Mouse (Mus musculus) hindbrain, postnatal 0 days (tissue): ENCODE results near the gene Sgtb. TPM values are rescaled to one million over a fixed set of nuclear protein-coding genes. Genes with fewer than 3 reads are reported as not detected.

Experiments used
- ATAC-seq: fragments of 200-750 bp; cut with Nextera tagmentation; 2 replicates; pipeline ENCODE4 v1.8.0; 2017; ENCODE audit warnings: mild to moderate bottlenecking, moderate TSS enrichment, moderate library complexity
- DNase-seq: peaks from one replicate; pipeline ENCODE4 v3.0.0-alpha.2; 2015; ENCODE audit warnings: low spot score
- H3K27ac ChIP-seq: fragments of 300-500 bp; sonication (generic); 2 replicates; pipeline ENCODE4 v1.5.1; 2014; ENCODE audit warnings: mild to moderate bottlenecking
- H3K27me3 ChIP-seq: fragments of 300-500 bp; sonication (generic); 2 replicates; pipeline ENCODE4 v1.6.1; 2014; ENCODE audit warnings: low read length, mixed read lengths; ENCODE audit not compliant: insufficient read depth
- H3K36me3 ChIP-seq: fragments of 300-500 bp; sonication (generic); 2 replicates; pipeline ENCODE4 v1.6.1; 2014; ENCODE audit warnings: low read length, mixed read lengths; ENCODE audit not compliant: insufficient read depth
- H3K4me1 ChIP-seq: fragments of 300-500 bp; sonication (generic); 2 replicates; pipeline ENCODE4 v1.6.1; 2014; ENCODE audit warnings: antibody characterized with exemption, low read length, mixed read lengths; ENCODE audit not compliant: insufficient read depth
- H3K4me2 ChIP-seq: fragments of 300-500 bp; sonication (generic); 2 replicates; pipeline ENCODE4 v1.6.1; 2014; ENCODE audit warnings: low read depth, mild to moderate bottlenecking, low read length, moderate library complexity, mixed read lengths
- H3K4me3 ChIP-seq: fragments of 300-500 bp; sonication (generic); 2 replicates; pipeline ENCODE4 v1.5.1; 2014; ENCODE audit warnings: low read length
- H3K9ac ChIP-seq: fragments of 300-500 bp; sonication (generic); replicated peaks from 2 replicates; pipeline ENCODE4 v1.6.1; 2014; ENCODE audit warnings: mild to moderate bottlenecking, low read length, moderate library complexity, mixed read lengths
- H3K9me3 ChIP-seq: fragments of 300-500 bp; sonication (generic); 2 replicates; pipeline ENCODE4 v1.6.1; 2016; ENCODE audit warnings: low read length, mixed read lengths
- CTCF ChIP-seq: IDR thresholded peaks from 2 replicates; pipeline ENCODE4 v1.5.1; 2016; ENCODE audit warnings: antibody characterized with exemption, control low read depth, low read depth
- WGBS: fragments of 180-500 bp; shearing (Covaris S2); extraction: QIAGEN DNeasy Blood & Tissue Kit; methylation state at CpG from one replicate; pipeline ENCODE4 v1.1.7; 2014; 5-methylcytosine and 5-hydroxymethylcytosine counted together
- polyA plus RNA-seq: library from polyadenylated mRNA; unstranded; fragments of >200 nt; fragmentation: Nextera tagmentation; extraction: Ambion mirVana; gene quantifications from 2 replicates; pipeline ENCODE4 v1.2.1, GENCODE M21; 2015
- total RNA-seq: library from RNA; depleted of rRNA; stranded (reverse); fragments of >200 nt; gene quantifications from 2 replicates; pipeline ENCODE4 v1.2.3, GENCODE M21; 2014

Sgtb gene
- total and polyA plus RNA-seq, 2 experiments from 2014 or later = 24.3 to 26.8 TPM

- no peak overlapping the region for H3K4me2 ChIP-seq
- H3K27me3 ChIP-seq = no peaks in the 10 kb centered on the region
- ATAC-seq = no peak
- DNase-seq = no peak
- H3K9ac ChIP-seq = no peak overlapping the region
- no peaks in the 10 kb centered on the region for H3K36me3 ChIP-seq
- H3K27ac ChIP-seq = no peak overlapping the region
- H3K4me1 ChIP-seq = no peaks in the 10 kb centered on the region
- WGBS = 86% methylated on average over 5 of the region's 5 CpGs
- H3K9me3 ChIP-seq = 0 out of 2 replicates have a peak, but pooled peaks cover 2% of the 10 kb centered on the region
- no peak overlapping the region for H3K4me3 ChIP-seq
- no peak for TF ChIP-seq CTCF
Observed at GRCm38 (mm10) chr13:104101606-104102235, 7.8 kb upstream of the Sgtb start.

- Histone ChIP-seq H3K4me3 (peak overlapping the region; percentile 87), H3K9me3 (0 out of 2 replicates have a peak, but pooled peaks cover 2% of the 10 kb centered on the region), H3K27me3 (no peaks in the 10 kb centered on the region), H3K4me1 (peaks cover 6% of the 10 kb centered on the region; the same call in 1 of the 2 replicates), H3K36me3 (no peaks in the 10 kb centered on the region), H3K4me2 (peak overlapping the region; percentile 88), H3K9ac (peak overlapping the region; percentile 85), H3K27ac (peak overlapping the region; percentile 92)
- TF ChIP-seq CTCF = no peak
- under 1% methylated on average over 24 of the region's 24 CpGs for WGBS
- DNase-seq (peak; percentile 52), ATAC-seq (no peak)
Observed at GRCm38 (mm10) chr13:104108651-104109287, 772 bp upstream of the Sgtb start.

- H3K4me1 ChIP-seq = peaks cover 6% of the 10 kb centered on the region; the same call in 1 of the 2 replicates
- H3K27ac ChIP-seq = peak overlapping the region; percentile 92
- peak; percentile 74 for DNase-seq
- ATAC-seq = peak; percentile 82
- TF ChIP-seq CTCF = no peak
- no peaks in the 10 kb centered on the region for H3K9me3 ChIP-seq
- peak overlapping the region; percentile 87 for H3K4me3 ChIP-seq
- peak overlapping the region; percentile 85 for H3K9ac ChIP-seq
- H3K4me2 ChIP-seq = peak overlapping the region; percentile 88
- under 1% methylated on average over 38 of the region's 38 CpGs for WGBS
- H3K36me3 ChIP-seq = no peaks in the 10 kb centered on the region; the same call in 1 of the 2 replicates
- H3K27me3 ChIP-seq = no peaks in the 10 kb centered on the region
Observed at GRCm38 (mm10) chr13:104109816-104110521, 428 bp downstream of the Sgtb start.

GRCm38 (mm10) chr13:104110526-104110925 lies 985 bp downstream of the Sgtb start:
- ATAC-seq = no peak
- H3K4me3 ChIP-seq = peak overlapping the region; percentile 87
- no peaks in the 10 kb centered on the region for H3K27me3 ChIP-seq
- DNase-seq = no peak
- 15% methylated on average over 7 of the region's 7 CpGs for WGBS
- no peaks in the 10 kb centered on the region for H3K9me3 ChIP-seq
- peak overlapping the region; percentile 92 for H3K27ac ChIP-seq
- TF ChIP-seq CTCF = no peak
- no peaks in the 10 kb centered on the region; the same call in 1 of the 2 replicates for H3K36me3 ChIP-seq
- H3K4me2 ChIP-seq = peak overlapping the region; percentile 88
- H3K9ac ChIP-seq = peak overlapping the region; percentile 85
- H3K4me1 ChIP-seq = peaks cover 6% of the 10 kb centered on the region; the same call in 1 of the 2 replicates

- Histone ChIP-seq H3K9ac (0 out of 2 replicates have a peak overlapping the region, but pooled peaks have one; percentile 30), H3K4me2 (peak overlapping the region; percentile 40), H3K4me1 (peaks cover 6% of the 10 kb centered on the region; the same call in 1 of the 2 replicates), H3K4me3 (0 out of 2 replicates have a peak overlapping the region, but pooled peaks have one; percentile 7), H3K27ac (no peak overlapping the region), H3K27me3 (no peaks in the 10 kb centered on the region), H3K9me3 (no peaks in the 10 kb centered on the region), H3K36me3 (peaks cover 3% of the 10 kb centered on the region; the same call in 1 of the 2 replicates)
- ATAC-seq (no peak), DNase-seq (no peak)
- WGBS = 36% methylated on average over 12 of the region's 12 CpGs
- TF ChIP-seq CTCF = no peak
Observed at GRCm38 (mm10) chr13:104112266-104112900, 2.8 kb downstream of the Sgtb start.

- H3K9me3 ChIP-seq = no peaks in the 10 kb centered on the region
- TF ChIP-seq CTCF = peak; percentile 36
- H3K4me1 ChIP-seq = 0 out of 2 replicates have a peak, but pooled peaks cover 6% of the 10 kb centered on the region
- DNase-seq (no peak), ATAC-seq (no peak)
- WGBS = 90% methylated on average over 4 of the region's 4 CpGs
- H3K4me3 ChIP-seq = no peak overlapping the region
- no peaks in the 10 kb centered on the region for H3K27me3 ChIP-seq
- H3K4me2 ChIP-seq = no peak overlapping the region
- H3K36me3 ChIP-seq = peaks cover 6% of the 10 kb centered on the region; the same call in 1 of the 2 replicates
- H3K27ac ChIP-seq = no peak overlapping the region
- H3K9ac ChIP-seq = no peak overlapping the region
Observed at GRCm38 (mm10) chr13:104113782-104114181, 4.2 kb downstream of the Sgtb start.
